Mouse (Mus musculus): Measurements from ENCODE around the gene Unc119b.

- no peak for TF ChIP-seq CTCF (IDR thresholded peaks at IDR 0.05; ENCODE audit: low read depth, low read length)
- TF ChIP-seq GATA1 (IDR thresholded peaks at IDR 0.05; ENCODE audit: borderline replicate concordance, low read length), result no peak
Observed at GRCm38 (mm10) chr5:115182925-115183324, 48.1 kb upstream of the Unc119b start.

All from G1E (cell line).